Mouse (Mus musculus): ENCODE data around the gene Mgat4b. TPM values are rescaled to one million over a fixed set of nuclear protein-coding genes. Genes with fewer than 3 reads are reported as not detected.

Gene Mgat4b
- total and polyA plus RNA-seq, 2 experiments from 2014 or later, result 77.9 to 152 TPM

- no peak overlapping the region for H3K27ac ChIP-seq (ENCODE audit: low read depth, low read length)
- H3K9me3 ChIP-seq (ENCODE audit: low read length), result no peaks in the 10 kb centered on the region
- peaks cover 12% of the 10 kb centered on the region for H3K36me3 ChIP-seq (ENCODE audit: insufficient read depth, low read length)
- DNase-seq (ENCODE audit: low spot score), result no peak
- H3K27me3 ChIP-seq (ENCODE audit: insufficient read depth, low read length), result no peaks in the 10 kb centered on the region
- ATAC-seq (ENCODE audit: low FRiP score), result no peak
- no peak for TF ChIP-seq CTCF (IDR thresholded peaks at IDR 0.05)
- no peak overlapping the region for H3K4me3 ChIP-seq (ENCODE audit: low read depth, low read length)
- H3K9ac ChIP-seq (replicated peaks; ENCODE audit: low read length, poor library complexity, severe bottlenecking), result no peak overlapping the region
- 76% methylated on average over 1 of the region's 1 CpGs for WGBS
- H3K4me1 ChIP-seq (ENCODE audit: insufficient read depth, low read length), result no peaks in the 10 kb centered on the region
- no peak overlapping the region for H3K4me2 ChIP-seq (ENCODE audit: low read depth, low read length, poor library complexity, severe bottlenecking)
These were observed 69.4 kb downstream of the Mgat4b start for GRCm38 (mm10) chr11:50280053-50280452.

Small RNAs within 50 kb of the gene (microRNA-seq; reads per million reads assigned to microRNA genes)
- not detected for gene Mir6919 (ENCODE audit: borderline number of aligned reads)

Other genes with a start within 250 kb of the Mgat4b start
- gene Rnf130, start 185.5 kb upstream of the Mgat4b start, total RNA-seq (2014; rRNA removed), result 90.4 and 127 TPM in 2 replicates
- 54.3 and 59.4 TPM in 2 replicates for gene Rnf130, start 185.5 kb upstream of the Mgat4b start, polyA plus RNA-seq (2015; fragmentation: Nextera tagmentation; extraction: Ambion mirVana)
- 58.5 and 68.8 TPM in 2 replicates for gene Tbc1d9b, start 79.5 kb upstream of the Mgat4b start, total RNA-seq (2014; rRNA removed)
- gene Tbc1d9b, start 79.5 kb upstream of the Mgat4b start, polyA plus RNA-seq (2015; fragmentation: Nextera tagmentation; extraction: Ambion mirVana), result 31.3 and 32.5 TPM in 2 replicates
- gene Mrnip, start 36.4 kb upstream of the Mgat4b start, total RNA-seq (2014; rRNA removed), result 37.1 and 41.3 TPM in 2 replicates
- gene Mrnip, start 36.4 kb upstream of the Mgat4b start, polyA plus RNA-seq (2015; fragmentation: Nextera tagmentation; extraction: Ambion mirVana), result 37.9 and 40.7 TPM in 2 replicates
- gene Sqstm1, start 63 bp upstream of the Mgat4b start, total RNA-seq (2014; rRNA removed), result 314 and 335 TPM in 2 replicates
- 455 and 484 TPM in 2 replicates for gene Sqstm1, start 63 bp upstream of the Mgat4b start, polyA plus RNA-seq (2015; fragmentation: Nextera tagmentation; extraction: Ambion mirVana)
- gene Ltc4s, start 27.7 kb downstream of the Mgat4b start, total RNA-seq (2014; rRNA removed), result 3.5 and 21.3 TPM in 2 replicates
- 5.3 and 6.0 TPM in 2 replicates for gene Ltc4s, start 27.7 kb downstream of the Mgat4b start, polyA plus RNA-seq (2015; fragmentation: Nextera tagmentation; extraction: Ambion mirVana)
- gene Maml1, start 81.4 kb downstream of the Mgat4b start, total RNA-seq (2014; rRNA removed), result 12.5 and 12.8 TPM in 2 replicates
- gene Maml1, start 81.4 kb downstream of the Mgat4b start, polyA plus RNA-seq (2015; fragmentation: Nextera tagmentation; extraction: Ambion mirVana), result 1.5 and 1.6 TPM in 2 replicates
- 227 and 275 TPM in 2 replicates for gene Canx, start 114.8 kb downstream of the Mgat4b start, total RNA-seq (2014; rRNA removed)
- 235 and 244 TPM in 2 replicates for gene Canx, start 114.8 kb downstream of the Mgat4b start, polyA plus RNA-seq (2015; fragmentation: Nextera tagmentation; extraction: Ambion mirVana)
- gene Cby3, start 143.6 kb downstream of the Mgat4b start, total RNA-seq (2014; rRNA removed), result 0.71 TPM in 1 of 2 replicates, not detected in the other
- 0.92 and 1.8 TPM in 2 replicates for gene Cby3, start 143.6 kb downstream of the Mgat4b start, polyA plus RNA-seq (2015; fragmentation: Nextera tagmentation; extraction: Ambion mirVana)
- gene Hnrnph1, start 166.1 kb downstream of the Mgat4b start, total RNA-seq (2014; rRNA removed), result 215 and 300 TPM in 2 replicates
- 262 and 273 TPM in 2 replicates for gene Hnrnph1, start 166.1 kb downstream of the Mgat4b start, polyA plus RNA-seq (2015; fragmentation: Nextera tagmentation; extraction: Ambion mirVana)
- gene Rufy1, start 220.2 kb downstream of the Mgat4b start, total RNA-seq (2014; rRNA removed), result 11.3 and 21.8 TPM in 2 replicates
- gene Rufy1, start 220.2 kb downstream of the Mgat4b start, polyA plus RNA-seq (2015; fragmentation: Nextera tagmentation; extraction: Ambion mirVana), result 19.9 and 20.6 TPM in 2 replicates